Mouse (Mus musculus): ENCODE results near the gene Olfr469. TPM values are rescaled to one million over a fixed set of nuclear protein-coding genes. Genes with fewer than 3 reads are reported as not detected.
"Not testable (repeated sequence)": the region's sequence is repeated elsewhere in the genome, so short reads cannot be mapped to it uniquely, and the experiment has no call there.

Olfr469 gene
- total RNA-seq (2021), result not detected
- long read RNA-seq, experiment 1, result 0 reads
- long read RNA-seq, experiment 2, result 0 reads

DNA sequence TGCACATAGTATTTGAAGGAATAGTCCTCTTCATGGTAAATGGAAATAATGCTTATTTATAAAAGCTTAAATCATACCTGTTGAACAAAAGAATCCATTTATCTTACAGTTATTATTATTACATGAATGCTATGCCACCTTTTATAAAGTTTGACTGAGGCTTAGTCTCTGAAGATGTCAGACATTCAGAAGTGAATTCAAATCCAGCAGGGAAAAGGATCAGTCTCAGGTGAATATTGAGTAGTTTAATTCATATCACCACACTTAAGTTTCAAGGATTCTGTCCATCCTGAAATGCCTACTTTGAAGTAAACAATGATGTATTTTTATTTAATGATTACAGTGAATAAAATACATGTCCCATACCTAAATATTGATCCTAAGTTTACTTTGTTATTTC lies at the start of gene Olfr469:
TSS of gene Olfr469 (minus strand) at position 101 of the 400 bp plus-strand sequence.
- DNase-seq (ENCODE audit: low spot score in 2 of 2); H3K27ac ChIP-seq; H3K4me3 ChIP-seq: not testable (repeated sequence)

DNA sequence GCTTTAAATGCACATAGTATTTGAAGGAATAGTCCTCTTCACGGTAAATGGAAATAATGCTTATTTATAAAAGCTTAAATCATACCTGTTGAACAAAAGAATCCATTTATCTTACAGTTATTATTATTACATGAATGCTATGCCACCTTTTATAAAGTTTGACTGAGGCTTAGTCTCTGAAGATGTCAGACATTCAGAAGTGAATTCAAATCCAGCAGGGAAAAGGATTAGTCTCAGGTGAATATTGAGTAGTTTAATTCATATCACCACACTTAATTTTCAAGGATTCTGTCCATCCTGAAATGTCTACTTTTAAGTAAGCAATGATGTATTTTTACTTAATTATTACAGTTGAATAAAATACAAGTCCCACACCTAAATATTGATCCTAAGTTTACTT lies 22.0 kb upstream of the Olfr469 start, which contains the start of gene Olfr470:
TSS of gene Olfr470 (minus strand) at position 101 of the 400 bp plus-strand sequence.
- H3K27ac ChIP-seq; H3K4me3 ChIP-seq; DNase-seq (ENCODE audit: low spot score in 2 of 2): not testable (repeated sequence)

DNA sequence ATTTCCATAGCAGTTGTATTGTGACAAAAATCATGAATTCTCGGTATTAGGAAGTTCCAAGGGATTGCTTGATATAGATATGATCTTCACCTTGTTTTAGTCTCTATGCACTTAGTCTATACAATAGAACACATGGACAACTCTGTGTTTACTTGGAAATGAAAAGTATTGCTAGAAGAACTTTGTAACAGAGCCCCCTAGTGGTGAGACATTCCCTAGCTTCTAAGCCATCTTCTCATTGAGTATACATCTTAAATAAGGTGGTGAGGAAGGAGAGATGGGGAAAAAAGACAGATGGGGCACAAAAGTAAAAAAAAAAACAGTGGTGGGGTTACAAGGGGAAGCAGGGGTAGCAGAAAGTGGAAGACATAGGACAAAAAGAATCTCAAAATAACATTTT lies 16.4 kb upstream of the Olfr469 start:
- TF ChIP-seq CTCF (conservative IDR thresholded peaks at IDR 0.05), result peak; percentile 66
- no peak for DNase-seq (ENCODE audit: low spot score in 2 of 2)

DNA sequence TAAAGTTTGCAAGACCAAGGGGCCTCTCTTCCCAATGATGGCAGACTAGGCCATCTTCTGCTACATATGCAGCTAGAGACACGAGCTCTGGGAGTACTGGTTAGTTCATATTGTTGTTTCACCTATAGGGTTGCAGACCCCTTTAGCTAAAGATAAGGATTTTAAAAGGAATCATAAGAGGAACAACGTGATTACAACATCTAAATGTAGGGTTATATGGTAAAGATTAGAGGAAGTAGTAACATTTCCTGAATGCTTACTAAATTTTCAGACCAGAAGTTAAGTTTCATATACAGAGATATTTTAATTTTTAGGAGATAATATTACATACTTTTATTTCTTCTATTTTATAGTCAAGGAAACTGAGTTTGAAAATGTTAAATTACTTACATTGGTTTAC lies 1.5 kb downstream of the Olfr469 start:
- not testable (repeated sequence) for H3K4me3 ChIP-seq

More for the DNA sequence above, 16.4 kb upstream of the Olfr469 start:
- H3K27ac ChIP-seq, result no peak overlapping the region
- no peak overlapping the region for H3K4me3 ChIP-seq

DNA sequence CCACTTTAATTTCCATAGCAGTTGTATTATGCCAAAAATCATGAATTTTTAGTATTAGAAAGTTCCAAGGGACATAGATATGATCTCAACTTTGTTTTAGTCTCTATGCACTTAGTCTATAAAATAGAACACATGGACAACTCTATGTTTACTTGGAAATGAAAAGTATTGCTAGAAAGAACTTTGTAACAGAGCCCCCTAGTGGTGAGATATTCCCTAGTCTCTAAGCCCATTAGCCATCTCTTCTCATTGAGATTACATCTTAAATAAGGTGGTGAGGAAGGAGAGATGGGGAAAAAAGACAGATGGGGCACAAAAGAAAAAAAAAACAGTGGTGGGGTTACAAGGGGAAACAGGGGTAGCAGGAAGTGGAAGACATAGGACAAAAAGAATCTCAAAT lies 5.9 kb downstream of the Olfr469 start:
- peak; percentile 66 for TF ChIP-seq CTCF (conservative IDR thresholded peaks at IDR 0.05)
- Histone ChIP-seq H3K27ac (no peak overlapping the region), H3K4me3 (no peak overlapping the region)
- DNase-seq (ENCODE audit: low spot score in 2 of 2), result no peak

More for the DNA sequence above, 1.5 kb downstream of the Olfr469 start:
- not testable (repeated sequence) for H3K27ac ChIP-seq; DNase-seq (ENCODE audit: low spot score in 2 of 2)

DNA sequence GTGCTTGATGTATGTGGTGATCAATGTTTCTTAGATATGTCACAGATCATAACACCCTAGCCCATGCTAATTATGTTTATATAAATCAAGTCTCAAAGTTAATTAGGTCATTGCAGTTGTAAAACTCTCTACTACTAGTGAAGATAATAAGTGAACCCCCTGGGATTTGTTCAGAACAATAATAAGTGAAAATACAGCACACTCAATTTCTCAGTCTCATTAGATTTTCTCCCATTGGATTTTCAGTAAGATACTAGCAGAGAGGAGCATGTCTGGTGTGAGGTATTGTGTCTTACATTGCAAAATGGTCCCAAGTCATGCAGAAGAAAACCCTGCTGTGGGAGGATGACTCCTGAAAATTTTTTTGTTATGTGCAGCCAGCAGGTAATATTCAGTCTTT lies 13.4 kb downstream of the Olfr469 start, which contains the start of gene Olfr467:
TSS of gene Olfr467 (plus strand) at position 301 of the 400 bp plus-strand sequence.
- no peak within 1 kb of the TSS for H3K4me3 ChIP-seq
- TF ChIP-seq CTCF (conservative IDR thresholded peaks at IDR 0.05), result no peak
- no peak for DNase-seq (ENCODE audit: low spot score in 2 of 2)

DNA sequence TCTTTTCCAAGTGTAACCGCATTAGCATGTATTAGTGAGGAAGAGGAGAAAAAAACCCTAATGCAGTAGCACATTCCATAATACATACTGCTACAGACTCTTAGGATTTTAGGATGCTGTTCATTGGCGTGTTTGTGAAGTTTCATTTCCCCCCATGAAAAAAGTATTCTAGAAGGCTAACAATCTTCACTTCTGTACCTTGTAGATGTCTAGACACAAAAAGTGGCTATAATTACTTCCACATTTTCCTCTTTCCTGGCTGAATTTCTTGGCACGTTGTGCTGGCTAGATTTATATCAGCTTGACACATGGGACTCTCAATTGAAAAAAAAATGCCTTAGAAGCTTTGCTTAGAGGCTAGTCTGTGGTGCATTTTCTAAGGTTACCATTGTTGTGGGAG lies 23.2 kb downstream of the Olfr469 start:
- TF ChIP-seq CTCF (conservative IDR thresholded peaks at IDR 0.05), result no peak
- no peak overlapping the region for H3K27ac ChIP-seq
- H3K4me3 ChIP-seq, result no peak overlapping the region
- no peak for DNase-seq (ENCODE audit: low spot score in 2 of 2)

More for the DNA sequence above, 13.4 kb downstream of the Olfr469 start, which contains the start of gene Olfr467:
- no peak within 1 kb of the TSS for H3K27ac ChIP-seq

DNA sequence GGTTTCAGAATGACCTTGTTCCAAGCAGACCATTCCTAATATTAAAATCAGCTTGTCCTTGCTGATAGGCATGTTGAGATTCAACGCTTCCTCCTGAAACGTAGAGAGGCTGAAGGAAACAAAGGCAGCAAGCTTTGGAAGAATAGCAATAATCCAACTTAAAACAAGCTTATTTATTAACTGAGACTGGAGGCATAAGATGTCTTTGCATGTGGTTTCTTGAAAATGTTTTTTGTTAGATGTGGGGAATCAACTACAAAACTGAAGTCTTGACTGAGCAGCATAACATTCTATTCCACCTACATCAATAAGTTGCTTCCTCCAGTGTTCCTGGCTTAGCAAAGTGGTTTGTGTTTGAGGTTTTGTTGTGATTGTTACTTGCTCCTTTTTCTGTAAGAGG lies 24.2 kb downstream of the Olfr469 start, which contains the start of gene Ovch2:
TSS of gene Ovch2 (minus strand) at position 101 of the 400 bp plus-strand sequence.
- no peak for TF ChIP-seq CTCF (conservative IDR thresholded peaks at IDR 0.05)
- Histone ChIP-seq H3K27ac (no peak within 1 kb of the TSS), H3K4me3 (no peak within 1 kb of the TSS)
- DNase-seq (ENCODE audit: low spot score in 2 of 2), result no peak

DNA sequence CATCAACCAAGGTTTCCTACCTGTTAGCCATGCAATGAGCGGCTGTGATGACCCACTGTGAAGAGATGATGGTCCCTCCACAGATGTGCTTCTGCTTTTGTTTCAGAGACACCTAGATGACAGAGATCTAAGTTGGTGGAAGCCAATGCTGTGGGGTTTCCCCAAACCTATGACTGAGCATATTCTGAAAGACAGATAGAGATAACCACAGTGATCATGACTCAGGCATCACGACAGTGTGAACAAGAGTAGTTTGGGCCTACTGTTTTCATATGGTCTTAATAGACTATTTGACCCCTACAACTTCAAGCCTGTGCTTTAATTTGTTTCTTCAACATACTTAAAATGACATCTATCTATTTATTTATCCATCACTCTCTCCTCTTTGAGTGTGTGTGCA lies 28.8 kb downstream of the Olfr469 start:
- DNase-seq (ENCODE audit: low spot score in 2 of 2), result no peak
- Histone ChIP-seq H3K4me3 (no peak overlapping the region), H3K27ac (no peak overlapping the region)
- no peak for TF ChIP-seq CTCF (conservative IDR thresholded peaks at IDR 0.05)

DNA sequence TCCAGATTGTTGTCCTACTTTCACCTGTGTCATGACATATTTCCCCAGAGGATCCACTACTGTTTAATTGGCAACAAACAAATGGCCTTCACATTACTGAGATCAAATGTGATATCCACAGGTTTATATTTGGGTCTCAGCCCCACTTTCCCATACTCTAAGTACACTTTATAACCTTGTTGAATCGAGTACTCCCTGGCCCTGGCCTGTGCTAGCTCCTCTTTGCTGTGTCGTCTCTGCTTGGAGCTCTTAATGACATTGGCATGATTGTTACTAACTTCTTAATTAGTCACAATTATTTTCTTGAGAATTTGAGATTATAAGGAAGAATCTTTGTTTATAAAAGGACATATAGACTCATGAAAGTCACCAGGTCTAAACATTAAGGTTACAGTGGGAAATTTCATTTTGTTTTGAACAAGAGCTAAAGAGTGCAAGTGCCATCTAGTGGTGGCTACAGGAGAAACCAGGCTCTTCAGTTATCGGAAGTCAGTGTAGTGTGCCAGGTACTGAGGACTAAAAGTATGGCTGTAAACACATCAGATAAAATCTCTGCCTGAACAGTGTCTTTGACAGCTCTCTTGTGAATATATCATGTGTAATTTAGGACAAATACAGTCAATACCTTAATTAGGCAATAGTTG lies 37.2 kb downstream of the Olfr469 start:
- TF ChIP-seq CTCF (conservative IDR thresholded peaks at IDR 0.05), result peak; percentile 89
- no peak overlapping the region for H3K4me3 ChIP-seq
- no peak overlapping the region for H3K27ac ChIP-seq
- peak; percentile 13 to 18 for DNase-seq (ENCODE audit: low spot score in 2 of 2)

DNA sequence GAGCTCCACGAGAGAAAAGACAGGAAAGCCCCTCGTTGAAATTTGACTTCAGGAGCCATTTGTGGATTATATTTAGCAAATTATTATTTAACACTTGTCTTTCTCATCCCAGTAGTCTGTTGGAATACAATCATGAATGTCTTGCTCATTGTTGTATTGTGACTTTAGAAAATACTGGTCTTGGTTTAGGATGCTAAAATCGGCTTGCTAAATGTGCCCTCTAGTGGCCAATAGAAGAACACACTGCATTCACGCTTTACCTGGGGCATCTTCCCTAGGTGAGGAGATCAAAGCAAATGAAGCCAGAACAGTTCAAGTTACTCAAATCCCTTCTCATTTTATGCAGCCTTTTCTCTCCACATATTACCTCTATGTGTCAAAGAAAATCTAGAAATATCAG lies 45.7 kb downstream of the Olfr469 start:
- DNase-seq (ENCODE audit: low spot score in 2 of 2), result peak in 1 of 2 experiments; percentile 16
- TF ChIP-seq CTCF (conservative IDR thresholded peaks at IDR 0.05), result peak; percentile 91
- Histone ChIP-seq H3K27ac (no peak overlapping the region), H3K4me3 (no peak overlapping the region)

DNA sequence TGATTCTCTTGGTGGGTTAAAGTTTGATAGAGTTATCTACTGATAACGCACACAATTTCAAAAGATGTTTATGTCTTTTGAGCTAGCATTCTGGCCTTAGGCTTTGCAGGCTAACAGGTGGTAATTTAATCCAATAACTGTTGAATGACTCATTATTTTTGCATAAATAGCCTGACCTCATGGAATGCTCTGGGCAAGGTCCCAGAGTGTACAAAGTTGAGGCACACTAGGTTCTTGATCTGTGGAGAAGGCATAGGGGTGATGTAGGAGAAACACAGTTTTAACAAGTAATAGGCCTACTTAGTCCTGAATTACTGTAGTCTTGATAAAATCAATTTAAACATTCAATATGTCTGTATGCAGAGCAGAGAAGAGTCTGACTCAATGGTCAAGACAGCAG lies 47.1 kb downstream of the Olfr469 start:
- H3K27ac ChIP-seq, result no peak overlapping the region

DNA sequence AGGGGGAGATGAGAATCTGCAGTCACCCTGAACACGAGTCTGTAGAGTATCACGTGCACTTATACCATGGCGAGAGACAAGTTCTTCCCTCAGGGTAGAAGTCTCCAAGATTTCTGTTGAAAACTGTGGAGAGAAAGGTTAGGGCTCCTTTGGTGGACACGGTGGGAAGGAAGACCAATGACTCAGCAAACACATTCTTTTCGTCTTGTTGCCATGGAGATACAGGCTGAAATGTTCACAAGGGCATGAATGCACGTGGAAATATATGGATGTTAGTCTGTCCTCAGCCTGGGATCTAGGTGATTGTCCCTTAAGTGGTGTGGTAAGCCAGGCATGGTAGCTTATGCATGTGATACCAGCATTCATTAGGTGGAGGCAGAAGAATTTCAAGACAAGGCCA lies 54.5 kb downstream of the Olfr469 start:
- no peak for DNase-seq (ENCODE audit: low spot score in 2 of 2)
- H3K27ac ChIP-seq, result no peak overlapping the region
- no peak overlapping the region for H3K4me3 ChIP-seq
- no peak for TF ChIP-seq CTCF (conservative IDR thresholded peaks at IDR 0.05)

More for the DNA sequence above, 47.1 kb downstream of the Olfr469 start:
- no peak for TF ChIP-seq CTCF (conservative IDR thresholded peaks at IDR 0.05)
- DNase-seq (ENCODE audit: low spot score in 2 of 2), result no peak
- no peak overlapping the region for H3K4me3 ChIP-seq

Other genes starting within 250 kb of the Olfr469 start
- gene Ppfibp2, start 230.3 kb downstream of the Olfr469 start, total RNA-seq (2021), result 1 to 10 TPM; 5.2 to 7.4 TPM
- gene 5330417H12Rik, start 200.4 kb downstream of the Olfr469 start, total RNA-seq (2021), result not detected
- gene Cyb5r2, start 67.5 kb downstream of the Olfr469 start, total RNA-seq (2021), result under 1 TPM in 1 of 2 experiments, not detected in 1; 0.41 TPM
- gene Ovch2, start 24.3 kb downstream of the Olfr469 start, total RNA-seq (2021), result not detected
- not detected for gene Olfr467, start 13.3 kb downstream of the Olfr469 start, total RNA-seq (2021)
- not detected for gene Olfr470, start 21.9 kb upstream of the Olfr469 start, total RNA-seq (2021)
- gene Olfr472, start 72.4 kb upstream of the Olfr469 start, total RNA-seq (2021), result not detected
- gene Olfr473, start 104.9 kb upstream of the Olfr469 start, total RNA-seq (2021), result not detected
- not detected for gene Olfr474, start 129.1 kb upstream of the Olfr469 start, total RNA-seq (2021)
- gene Olfr476, start 139.3 kb upstream of the Olfr469 start, total RNA-seq (2021), result not detected
- not detected for gene Olfr477, start 161.2 kb upstream of the Olfr469 start, total RNA-seq (2021)
- gene Olfr478, start 208.4 kb upstream of the Olfr469 start, total RNA-seq (2021), result not detected
- gene Olfr479, start 225.2 kb upstream of the Olfr469 start, total RNA-seq (2021), result not detected
- gene Olfr480, start 241.8 kb upstream of the Olfr469 start, total RNA-seq (2021), result not detected

All from layer of hippocampus, adult 2 months (tissue).